Mouse (Mus musculus) olfactory bulb, adult 2 months (tissue): ENCODE results near the gene Natd1.

Experiments used
- CTCF ChIP-seq: fragments of 200-500 bp; IDR thresholded peaks from 2 replicates; pipeline ENCODE4 v1.5.1; 2012; ENCODE audit warnings: low read depth, mild to moderate bottlenecking, low read length, moderate library complexity; ENCODE audit not compliant: insufficient read depth
- POLR2A ChIP-seq: fragments of 200-500 bp; IDR thresholded peaks from 2 replicates; pipeline ENCODE4 v1.6.1; 2012; ENCODE audit warnings: mild to moderate bottlenecking, low read depth, low read length, moderate library complexity; ENCODE audit not compliant: insufficient read depth

DNA sequence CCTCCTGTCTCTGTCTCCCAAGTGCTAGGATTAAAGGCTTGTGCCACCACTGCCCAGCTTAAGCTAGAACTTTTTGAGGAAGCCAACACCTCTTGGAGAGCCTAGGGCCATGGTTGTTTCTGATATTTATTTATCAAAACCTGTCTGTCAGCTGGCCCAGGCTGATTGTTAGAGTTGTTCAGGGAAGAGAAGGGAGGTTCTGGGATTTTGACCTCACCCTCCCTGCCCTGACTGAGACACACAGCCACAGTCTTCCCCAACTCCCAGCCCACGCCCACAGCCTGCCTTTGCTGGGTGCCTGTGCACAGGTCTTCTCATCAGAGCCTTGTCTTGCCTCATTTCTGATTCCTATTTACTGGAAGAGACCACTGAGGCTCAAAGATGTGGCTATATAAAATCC is 7.6 kb upstream of the Natd1 start:
- no peak for TF ChIP-seq CTCF
- TF ChIP-seq POLR2A, result no peak
